In genomic region chr7:3290257-3291033, GRCm38 (mm10) we compare ENCODE assay signal across 7 mouse cellular contexts. TPM values are rescaled to one million over a fixed set of nuclear protein-coding genes. Genes with fewer than 3 reads are reported as not detected.
DNase-seq lines count a peak whose midpoint lies in the region; ATAC-seq and TF ChIP-seq lines count a peak whose summit lies in the region.

No protein-coding gene starts in this region.

- no peaks in the 10 kb centered on the region for H3K9me3 ChIP-seq in embryonic facial prominence, embryonic 10.5 days
- H3K9me3 ChIP-seq in limb, embryonic 12.5 days: no peaks in the 10 kb centered on the region
- no peaks in the 10 kb centered on the region for H3K9me3 ChIP-seq in midbrain, embryonic 14.5 days (ENCODE audit: control insufficient read depth, low read length)

- H3K27ac ChIP-seq in embryonic facial prominence, embryonic 10.5 days (replicated peaks): peak overlapping the region; percentile 89
- H3K27ac ChIP-seq in heart, adult 2 months: peak overlapping the region; percentile 96
- peak overlapping the region; percentile 88 for H3K27ac ChIP-seq in kidney, adult 2 months (ENCODE audit: insufficient read depth, low read depth, low read length)
- H3K27ac ChIP-seq in limb, embryonic 12.5 days: peak overlapping the region; percentile 89
- peak overlapping the region; percentile 83 for H3K27ac ChIP-seq in midbrain, embryonic 14.5 days (replicated peaks; ENCODE audit: low read depth, low read length)

- H3K4me1 ChIP-seq in embryonic facial prominence, embryonic 10.5 days: peaks cover 50% of the 10 kb centered on the region
- peaks cover 11% of the 10 kb centered on the region for H3K4me1 ChIP-seq in heart, adult 2 months (ENCODE audit: control insufficient read depth, insufficient read depth, low read length)
- no peaks in the 10 kb centered on the region for H3K4me1 ChIP-seq in kidney, adult 2 months (ENCODE audit: control insufficient read depth, insufficient read depth, low read length)
- H3K4me1 ChIP-seq in limb, embryonic 12.5 days (replicated peaks): peaks cover 39% of the 10 kb centered on the region
- H3K4me1 ChIP-seq in midbrain, embryonic 14.5 days (ENCODE audit: control insufficient read depth, insufficient read depth, low read length): peaks cover 12% of the 10 kb centered on the region; the same call in 1 of the 2 replicates

- peak overlapping the region; percentile 66 for H3K4me2 ChIP-seq in limb, embryonic 12.5 days
- H3K4me2 ChIP-seq in midbrain, embryonic 14.5 days (ENCODE audit: low read length): peak overlapping the region; percentile 82

- DNase-seq in adrenal gland, postnatal 25 days: peak; percentile 94
- peak; percentile 97 for DNase-seq in embryonic facial prominence, embryonic 10.5 days (ENCODE audit: low spot score)
- DNase-seq in heart, adult 2 months: peak; percentile 97 to 99
- peak; percentile 97 for DNase-seq in kidney, adult 2 months
- DNase-seq in midbrain, embryonic 14.5 days: peak; percentile 95
- peak; percentile 71 for DNase-seq in spleen, adult 12 weeks (ENCODE audit: low spot score)

- H3K79me2 ChIP-seq in heart, adult 2 months (replicated peaks; ENCODE audit: control insufficient read depth, insufficient read depth, low read length): peaks cover 2% of the 10 kb centered on the region

- no peak for TF ChIP-seq CTCF in heart, adult 2 months (IDR thresholded peaks at IDR 0.05)
- TF ChIP-seq CTCF in kidney, adult 2 months (conservative IDR thresholded peaks at IDR 0.05; ENCODE audit: insufficient read depth, insufficient read length, low read depth, low read length): no peak

- ATAC-seq in limb, embryonic 12.5 days (ENCODE audit: insufficient number of reproducible peaks, insufficient read depth, low FRiP score, low TSS enrichment, low read depth): peak; percentile 86
- peak; percentile 94 for ATAC-seq in midbrain, embryonic 14.5 days (ENCODE audit: low FRiP score, low TSS enrichment)

- 1% methylated on average over 18 of the region's 18 CpGs for WGBS in embryonic facial prominence, embryonic 10.5 days
- 2% methylated on average over 18 of the region's 18 CpGs for WGBS in heart, adult 2 months
- WGBS in kidney, adult 2 months: 7% methylated on average over 18 of the region's 18 CpGs
- 2% methylated on average over 18 of the region's 18 CpGs for WGBS in limb, embryonic 12.5 days
- 2% methylated on average over 18 of the region's 18 CpGs for WGBS in midbrain, embryonic 14.5 days

- H3K4me3 ChIP-seq in embryonic facial prominence, embryonic 10.5 days: peak overlapping the region; percentile 58
- peak overlapping the region; percentile 69 for H3K4me3 ChIP-seq in heart, adult 2 months
- H3K4me3 ChIP-seq in kidney, adult 2 months (ENCODE audit: insufficient read depth, low read depth, low read length): peak overlapping the region; percentile 72
- peak overlapping the region; percentile 43 for H3K4me3 ChIP-seq in limb, embryonic 12.5 days (replicated peaks)
- peak overlapping the region; percentile 54 for H3K4me3 ChIP-seq in midbrain, embryonic 14.5 days (replicated peaks; ENCODE audit: low read depth, low read length)

- TF ChIP-seq POLR2A in heart, adult 2 months (IDR thresholded peaks at IDR 0.05; ENCODE audit: insufficient read depth, low read depth, low read length): peak; percentile 98
- peak; percentile 10 for TF ChIP-seq POLR2A in kidney, adult 2 months (IDR thresholded peaks at IDR 0.05; ENCODE audit: low read depth, low read length)

- H3K9ac ChIP-seq in heart, adult 2 months (ENCODE audit: low read depth, low read length): peak overlapping the region; percentile 84
- H3K9ac ChIP-seq in limb, embryonic 12.5 days (replicated peaks): peak overlapping the region; percentile 67
- peak overlapping the region; percentile 89 for H3K9ac ChIP-seq in midbrain, embryonic 14.5 days (replicated peaks; ENCODE audit: low read length)

- intact Hi-C loops in heart, adult 2 months (cut with DNase I): loop anchor here (1.0 to 10.0 kb wide), 3 partner anchors 10 to 1204 kb away; partner anchors contain the start of gene Rps9

- H3K27me3 ChIP-seq in embryonic facial prominence, embryonic 10.5 days (replicated peaks; ENCODE audit: low read depth, poor library complexity, severe bottlenecking): no peaks in the 10 kb centered on the region
- H3K27me3 ChIP-seq in heart, adult 2 months (ENCODE audit: control insufficient read depth, insufficient read depth, low read length): no peaks in the 10 kb centered on the region
- no peaks in the 10 kb centered on the region for H3K27me3 ChIP-seq in kidney, adult 2 months (replicated peaks; ENCODE audit: control insufficient read depth, insufficient read depth, low read length)
- no peaks in the 10 kb centered on the region for H3K27me3 ChIP-seq in limb, embryonic 12.5 days
- no peaks in the 10 kb centered on the region for H3K27me3 ChIP-seq in midbrain, embryonic 14.5 days (ENCODE audit: control insufficient read depth, insufficient read depth, low read length)

- TF ChIP-seq EP300 in heart, adult 2 months (IDR thresholded peaks at IDR 0.05; ENCODE audit: insufficient read depth, low read depth, low read length): peak; percentile 84

- peaks cover 13% of the 10 kb centered on the region for H3K36me3 ChIP-seq in embryonic facial prominence, embryonic 10.5 days (replicated peaks)
- H3K36me3 ChIP-seq in heart, adult 2 months (ENCODE audit: control insufficient read depth, insufficient read depth, low read length): peaks cover 16% of the 10 kb centered on the region
- no peaks in the 10 kb centered on the region for H3K36me3 ChIP-seq in kidney, adult 2 months (ENCODE audit: control insufficient read depth, insufficient read depth, low read length)
- peaks cover 17% of the 10 kb centered on the region for H3K36me3 ChIP-seq in limb, embryonic 12.5 days
- peaks cover 16% of the 10 kb centered on the region; the same call in 1 of the 2 replicates for H3K36me3 ChIP-seq in midbrain, embryonic 14.5 days (ENCODE audit: control insufficient read depth, insufficient read depth, low read length)

RNA-seq across cellular contexts. Expression of gene Prkcg, which starts 1.5 kb away (rescaled TPM):
- total RNA-seq in adrenal gland, postnatal 25 days (2021): 1.0 and 1.2 TPM in 2 replicates
- 0.36 and 0.44 TPM in 2 replicates for polyA plus RNA-seq in embryonic facial prominence, embryonic 10.5 days (2016; fragmentation: Nextera tagmentation; extraction: Ambion mirVana)
- 1 to 10 TPM in 1 of 2 experiments, under 1 TPM in 1; 0.89 to 3.0 TPM for total RNA-seq in heart, adult 2 months (2021)
- polyA plus RNA-seq in heart, adult 2 months (2012; rRNA removed): 4.5 and 4.7 TPM in 2 replicates
- 0.44 and 0.77 TPM in 2 replicates for polyA plus RNA-seq in kidney, adult 2 months (2012; rRNA removed)
- polyA plus RNA-seq in limb, embryonic 12.5 days (2016; fragmentation: Nextera tagmentation; extraction: Ambion mirVana): 3.8 TPM in 1 of 2 replicates, not detected in the other
- 1.3 and 1.6 TPM in 2 replicates for polyA plus RNA-seq in midbrain, embryonic 14.5 days (2014; fragmentation: Nextera tagmentation; extraction: Ambion mirVana)

RNA-seq across cellular contexts. Expression of gene Myadm, which starts 1.6 kb away (rescaled TPM):
- total RNA-seq in adrenal gland, postnatal 25 days (2021): 64.5 and 71.5 TPM in 2 replicates
- polyA plus RNA-seq in embryonic facial prominence, embryonic 10.5 days (2016; fragmentation: Nextera tagmentation; extraction: Ambion mirVana): 27.5 and 28.2 TPM in 2 replicates
- total RNA-seq in heart, adult 2 months (2021): 100 to 1,000 TPM; 131 to 139 TPM
- polyA plus RNA-seq in heart, adult 2 months (2012; rRNA removed): 397 and 685 TPM in 2 replicates
- 111 and 114 TPM in 2 replicates for polyA plus RNA-seq in kidney, adult 2 months (2012; rRNA removed)
- polyA plus RNA-seq in limb, embryonic 12.5 days (2016; fragmentation: Nextera tagmentation; extraction: Ambion mirVana): 24.9 and 29.3 TPM in 2 replicates
- polyA plus RNA-seq in midbrain, embryonic 14.5 days (2014; fragmentation: Nextera tagmentation; extraction: Ambion mirVana): 23.0 and 30.1 TPM in 2 replicates

RNA-seq across cellular contexts. Expression of gene Nlrp12, which starts 40.9 kb away (rescaled TPM):
- total RNA-seq in adrenal gland, postnatal 25 days (2021): not detected in 2 replicates
- polyA plus RNA-seq in embryonic facial prominence, embryonic 10.5 days (2016; fragmentation: Nextera tagmentation; extraction: Ambion mirVana): 0.02 TPM in 1 of 2 replicates, not detected in the other
- under 1 TPM in 1 of 2 experiments, not detected in 1; 0.13 TPM for total RNA-seq in heart, adult 2 months (2021)
- 0.14 TPM in 1 of 2 replicates, not detected in the other for polyA plus RNA-seq in heart, adult 2 months (2012; rRNA removed)
- polyA plus RNA-seq in kidney, adult 2 months (2012; rRNA removed): 0.02 TPM in 1 of 2 replicates, not detected in the other
- polyA plus RNA-seq in limb, embryonic 12.5 days (2016; fragmentation: Nextera tagmentation; extraction: Ambion mirVana): not detected in 2 replicates
- not detected in 2 replicates for polyA plus RNA-seq in midbrain, embryonic 14.5 days (2014; fragmentation: Nextera tagmentation; extraction: Ambion mirVana)

RNA-seq across cellular contexts. Expression of gene Cacng7, which starts 42.3 kb away (rescaled TPM):
- total RNA-seq in adrenal gland, postnatal 25 days (2021): 6.6 and 10.1 TPM in 2 replicates
- 1.2 and 1.9 TPM in 2 replicates for polyA plus RNA-seq in embryonic facial prominence, embryonic 10.5 days (2016; fragmentation: Nextera tagmentation; extraction: Ambion mirVana)
- total RNA-seq in heart, adult 2 months (2021): 1 to 10 TPM; 4.3 to 5.4 TPM
- polyA plus RNA-seq in heart, adult 2 months (2012; rRNA removed): 6.7 and 7.7 TPM in 2 replicates
- 3.4 and 4.4 TPM in 2 replicates for polyA plus RNA-seq in kidney, adult 2 months (2012; rRNA removed)
- polyA plus RNA-seq in limb, embryonic 12.5 days (2016; fragmentation: Nextera tagmentation; extraction: Ambion mirVana): 3.0 and 3.1 TPM in 2 replicates
- polyA plus RNA-seq in midbrain, embryonic 14.5 days (2014; fragmentation: Nextera tagmentation; extraction: Ambion mirVana): 5.0 and 5.9 TPM in 2 replicates

Comparison
In these comparisons a context has a peak if more than half of its experiments do, and no peak if none do; other contexts are left out.
1. Peak in every context shown above with its lines: DNase-seq, ATAC-seq, H3K4me3 ChIP-seq and H3K27ac ChIP-seq.